Mouse (Mus musculus) splenic B cell, adult 2 months (primary cell): ENCODE measurements at regions not wholly inside any gene's neighbourhood (a gene's known extent, or its start where the extent isn't known, plus 50 kb on each side); places are given as distances from the start of the nearest gene placed in this dataset.

Experiments
- DNase-seq: peaks from one replicate; pipeline ENCODE4 v3.0.0-alpha.2; 2011; ENCODE audit warnings: low read depth, low spot score
- H3K27me3 ChIP-seq: 2 replicates; pipeline ENCODE4 v1.6.1; 2012; ENCODE audit warnings: mild to moderate bottlenecking, low read length, moderate library complexity, mixed read lengths; ENCODE audit not compliant: control insufficient read depth, poor library complexity, insufficient read depth, severe bottlenecking
- H3K36me3 ChIP-seq: 2 replicates; pipeline ENCODE4 v1.6.1; 2012; ENCODE audit warnings: mild to moderate bottlenecking, low read length, moderate library complexity, mixed read lengths; ENCODE audit not compliant: control insufficient read depth, poor library complexity, insufficient read depth, severe bottlenecking

DNA sequence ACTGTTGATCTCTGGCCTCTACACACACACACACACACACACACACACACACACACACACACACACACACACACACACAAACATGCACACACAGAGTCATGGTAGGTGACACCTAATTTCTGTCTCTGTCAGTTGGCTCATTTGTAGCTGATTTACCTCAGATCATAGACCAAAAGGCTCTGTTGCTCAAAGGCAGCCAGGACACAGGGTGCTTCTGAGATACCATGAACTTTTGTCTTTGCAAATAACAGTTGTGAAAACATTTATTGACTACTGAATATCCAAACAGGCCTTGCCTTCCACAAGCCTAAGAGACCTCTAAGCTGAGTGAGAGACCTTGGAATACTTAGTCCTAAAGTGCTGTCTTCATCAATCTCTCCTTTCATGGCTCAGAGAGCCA lies 215.4 kb downstream of the Emx2 start:
- DNase-seq = no peak
- no peaks in the 10 kb centered on the region for H3K36me3 ChIP-seq
- no peaks in the 10 kb centered on the region for H3K27me3 ChIP-seq

GRCm38 (mm10) chr19:59679191-59679590 lies 221.0 kb downstream of the Emx2 start:
- no peak for DNase-seq
- Histone ChIP-seq H3K27me3 (no peaks in the 10 kb centered on the region), H3K36me3 (no peaks in the 10 kb centered on the region)

GRCm38 (mm10) chr19:59680356-59680755 lies 222.2 kb downstream of the Emx2 start:
- H3K27me3 ChIP-seq = no peaks in the 10 kb centered on the region
- DNase-seq = no peak
- no peaks in the 10 kb centered on the region for H3K36me3 ChIP-seq

GRCm38 (mm10) chr19:59684292-59684691 lies 226.1 kb downstream of the Emx2 start:
- no peak for DNase-seq
- no peaks in the 10 kb centered on the region for H3K27me3 ChIP-seq
- no peaks in the 10 kb centered on the region for H3K36me3 ChIP-seq

DNA sequence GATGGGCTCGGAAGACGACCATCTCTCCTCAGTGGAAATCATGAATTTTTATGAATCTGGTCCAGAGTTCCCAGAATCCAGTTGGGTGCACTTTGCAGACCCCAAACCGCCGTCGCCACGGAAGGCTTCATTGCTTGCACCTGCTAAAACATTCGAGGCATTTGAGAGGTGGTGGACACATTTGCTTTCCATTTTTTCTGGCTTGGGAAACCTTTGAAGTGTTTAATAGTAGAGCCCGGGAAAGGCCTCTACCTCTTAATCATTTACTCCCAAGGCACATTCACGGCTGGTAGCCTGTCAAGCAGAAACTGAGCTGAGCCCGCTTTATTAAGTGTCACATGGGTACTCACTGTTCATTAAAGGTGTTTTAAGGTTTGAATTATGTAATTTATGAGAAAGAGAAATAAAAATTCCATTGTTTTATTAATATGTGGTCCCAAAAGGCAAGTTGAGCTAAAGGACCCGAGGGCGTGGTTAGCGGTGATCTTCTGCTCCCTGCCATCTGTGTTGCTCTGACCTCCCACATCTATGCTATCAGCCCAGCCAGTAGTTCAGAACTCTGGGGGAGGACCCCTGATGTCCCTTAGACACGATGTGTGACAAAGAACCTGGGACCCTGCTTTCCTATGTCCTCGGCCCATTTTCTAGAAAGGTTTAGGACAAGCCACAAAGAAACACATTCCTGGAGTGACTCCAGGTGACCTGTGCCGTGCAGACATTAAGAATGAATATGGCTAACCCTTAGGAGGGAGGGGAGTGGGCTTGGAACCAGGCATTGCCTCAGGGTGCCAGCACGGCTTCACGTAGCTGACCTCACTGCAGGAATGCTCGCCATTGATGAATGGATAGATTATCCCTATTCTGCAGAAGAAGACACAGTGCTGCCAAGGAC lies 227.9 kb downstream of the Emx2 start:
- Histone ChIP-seq H3K36me3 (no peaks in the 10 kb centered on the region), H3K27me3 (no peaks in the 10 kb centered on the region; the same call in 1 of the 2 replicates)
- DNase-seq = no peak

DNA sequence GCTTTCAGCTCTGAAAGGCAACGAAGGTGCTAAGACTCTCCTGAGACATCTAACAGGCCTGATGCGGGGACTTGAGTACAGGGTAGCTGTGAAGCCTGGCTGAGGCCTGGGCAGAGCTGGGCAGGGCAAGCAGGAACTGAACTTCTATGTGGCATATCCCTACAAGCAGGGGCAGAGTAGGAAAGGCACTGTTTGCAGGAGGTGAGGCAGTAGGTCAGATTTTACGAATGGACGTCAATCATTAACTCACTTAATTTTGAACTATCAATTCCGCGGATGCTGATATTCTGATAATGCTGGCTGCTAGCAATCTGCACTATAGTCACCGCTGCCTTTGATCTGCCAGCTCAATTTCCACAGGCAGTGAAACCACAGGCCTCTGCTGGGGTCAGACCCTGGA lies 229.0 kb downstream of the Emx2 start:
- Histone ChIP-seq H3K27me3 (no peaks in the 10 kb centered on the region; the same call in 1 of the 2 replicates), H3K36me3 (no peaks in the 10 kb centered on the region)
- no peak for DNase-seq

DNA sequence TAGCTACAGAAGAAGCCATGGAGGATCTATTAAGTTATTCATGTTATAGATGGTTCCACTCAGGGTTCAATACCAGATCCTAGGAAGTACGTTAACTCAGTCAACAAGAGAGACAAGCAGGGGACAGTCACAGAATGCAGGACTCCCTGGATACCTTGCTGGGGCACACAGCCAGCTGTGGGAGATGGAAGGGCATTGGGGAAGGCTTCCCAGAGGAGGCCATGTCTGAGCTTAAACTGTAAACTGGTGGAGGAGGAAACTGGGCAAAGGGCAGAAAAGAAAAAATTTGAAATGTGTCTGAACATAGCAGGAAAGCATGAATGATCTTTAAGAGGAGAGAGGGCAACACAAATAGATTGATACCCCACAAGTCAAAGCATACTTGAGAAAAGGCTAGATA lies 229.5 kb downstream of the Emx2 start:
- DNase-seq = no peak
- Histone ChIP-seq H3K36me3 (no peaks in the 10 kb centered on the region), H3K27me3 (no peaks in the 10 kb centered on the region; the same call in 1 of the 2 replicates)

DNA sequence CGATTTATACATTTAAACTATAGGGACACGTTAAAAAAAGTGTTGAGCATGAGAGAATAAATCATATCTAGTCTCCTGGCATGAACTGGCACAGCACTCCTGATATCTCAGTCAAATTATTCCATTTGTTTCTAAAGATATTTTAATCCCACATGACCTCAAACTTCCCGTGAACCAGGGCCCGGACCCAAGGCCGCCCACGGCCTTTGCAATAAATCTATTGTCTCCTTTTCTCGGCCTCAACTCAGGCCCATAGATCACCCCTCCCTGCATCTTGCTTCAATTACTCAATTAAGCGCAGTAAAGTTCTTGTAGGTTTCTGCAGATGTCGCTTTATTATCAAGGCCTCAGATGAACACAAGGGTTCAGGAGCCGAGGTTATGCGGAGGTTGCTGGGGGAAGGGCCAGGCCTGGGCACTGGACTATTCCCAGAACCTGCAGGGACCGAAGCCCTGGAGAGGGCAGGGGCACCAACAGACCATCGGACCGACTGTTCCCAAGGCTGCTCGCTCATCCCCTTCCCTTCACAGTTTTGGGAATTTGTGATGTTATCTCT lies 233.4 kb downstream of the Emx2 start:
- Histone ChIP-seq H3K36me3 (no peaks in the 10 kb centered on the region), H3K27me3 (no peaks in the 10 kb centered on the region; the same call in 1 of the 2 replicates)
- DNase-seq = no peak

- Histone ChIP-seq H3K36me3 (no peaks in the 10 kb centered on the region), H3K27me3 (no peaks in the 10 kb centered on the region)
- no peak for DNase-seq
Measured at GRCm38 (mm10) chr19:59697628-59698027, 239.5 kb downstream of the Emx2 start.

DNA sequence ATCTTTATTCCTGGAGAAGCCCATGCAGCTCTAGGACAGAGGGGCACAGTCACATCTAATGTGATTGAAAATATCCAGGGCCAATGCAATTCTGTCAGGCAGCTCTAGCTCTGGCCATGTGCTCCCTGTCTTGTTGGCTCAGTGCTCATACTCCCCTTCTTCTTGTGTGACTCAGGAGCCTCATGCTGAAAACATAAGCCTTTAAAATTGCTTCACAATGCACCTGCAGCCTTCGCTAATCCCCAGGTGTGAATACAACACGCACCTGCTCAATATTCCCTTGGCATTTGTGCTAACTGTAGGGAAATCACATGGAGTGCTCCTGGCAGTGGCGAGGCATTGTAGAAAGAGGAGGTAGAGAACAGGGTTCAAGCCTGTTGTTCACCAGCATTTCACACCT lies 242.0 kb downstream of the Emx2 start:
- DNase-seq = no peak
- Histone ChIP-seq H3K27me3 (no peaks in the 10 kb centered on the region), H3K36me3 (no peaks in the 10 kb centered on the region)

DNA sequence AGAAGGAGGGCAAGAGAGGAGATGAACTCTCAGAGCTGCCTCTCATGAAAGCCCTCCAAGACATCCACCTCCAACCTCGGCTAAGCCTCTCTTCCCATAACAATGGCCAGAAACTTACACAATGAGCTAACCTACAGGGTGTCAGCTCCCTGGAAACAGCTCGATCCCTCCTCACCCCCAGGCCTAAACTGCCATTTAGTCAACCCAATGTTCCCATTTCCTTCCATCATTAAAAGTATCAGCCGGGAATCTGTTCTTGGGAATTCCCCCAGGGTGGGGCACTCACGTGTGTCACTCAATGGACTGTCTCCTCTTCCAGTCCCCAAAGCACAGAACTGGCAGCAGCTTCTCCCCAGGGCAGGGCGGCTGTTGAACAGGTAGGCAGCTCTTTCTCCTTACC lies 236.3 kb downstream of the Rab11fip2 start:
- Histone ChIP-seq H3K27me3 (no peaks in the 10 kb centered on the region), H3K36me3 (no peaks in the 10 kb centered on the region)
- DNase-seq = no peak

DNA sequence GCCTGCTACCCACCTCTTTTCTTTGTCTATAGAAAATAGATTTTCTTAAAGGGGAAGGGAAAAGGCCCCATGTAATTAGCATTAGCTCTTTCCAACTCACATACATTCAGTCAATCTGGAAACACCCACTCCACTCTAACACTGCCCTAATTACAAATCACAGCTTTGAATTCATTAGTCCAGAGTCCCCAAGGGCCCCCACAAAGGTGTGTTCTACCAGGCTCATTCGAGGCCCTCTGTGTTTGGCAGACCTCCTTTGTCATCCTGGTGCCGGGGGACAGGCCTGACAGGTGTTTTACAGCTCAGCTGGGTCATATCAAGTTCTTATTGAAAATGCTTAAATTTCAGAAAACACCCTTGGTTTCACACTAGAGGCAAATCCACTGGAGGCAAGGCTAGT lies 234.3 kb downstream of the Rab11fip2 start:
- no peaks in the 10 kb centered on the region for H3K36me3 ChIP-seq
- H3K27me3 ChIP-seq = no peaks in the 10 kb centered on the region
- DNase-seq = no peak

GRCm38 (mm10) chr19:59715086-59715485 lies 228.4 kb downstream of the Rab11fip2 start:
- no peak for DNase-seq
- Histone ChIP-seq H3K27me3 (no peaks in the 10 kb centered on the region), H3K36me3 (no peaks in the 10 kb centered on the region)

DNA sequence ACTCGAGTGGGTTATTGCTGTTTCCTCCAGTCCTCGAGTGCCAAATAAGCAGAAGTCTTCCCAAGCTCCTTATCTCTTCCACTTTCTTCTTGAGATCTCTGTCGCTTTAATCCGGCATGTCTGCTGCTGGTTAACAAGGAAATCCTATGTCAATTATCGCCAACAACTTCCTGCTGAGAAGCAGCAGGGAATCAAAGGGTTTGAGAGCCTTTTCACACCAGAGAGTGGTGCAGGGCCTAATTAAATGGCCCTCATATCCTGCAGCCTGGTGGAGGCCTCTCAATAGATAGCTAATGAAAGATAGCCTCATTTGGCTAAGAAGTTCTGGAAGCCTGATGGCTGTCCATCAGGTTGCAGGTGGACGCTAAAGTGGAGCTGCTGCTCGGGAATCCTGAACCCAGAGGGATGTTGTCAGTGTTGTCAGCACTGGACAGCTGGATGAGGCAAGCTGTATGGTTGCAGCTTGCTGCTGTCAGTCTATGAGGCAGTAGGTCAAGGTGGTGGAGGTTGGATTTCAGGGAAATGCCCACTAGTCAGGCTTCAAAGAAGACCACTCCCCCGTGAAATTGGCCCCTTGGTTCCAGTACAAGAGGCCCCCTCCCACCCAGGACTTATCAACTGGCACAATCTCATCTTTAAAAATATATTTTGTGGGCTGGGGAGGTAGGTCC lies 225.5 kb downstream of the Rab11fip2 start:
- Histone ChIP-seq H3K36me3 (no peaks in the 10 kb centered on the region), H3K27me3 (no peaks in the 10 kb centered on the region)
- DNase-seq = no peak

DNA sequence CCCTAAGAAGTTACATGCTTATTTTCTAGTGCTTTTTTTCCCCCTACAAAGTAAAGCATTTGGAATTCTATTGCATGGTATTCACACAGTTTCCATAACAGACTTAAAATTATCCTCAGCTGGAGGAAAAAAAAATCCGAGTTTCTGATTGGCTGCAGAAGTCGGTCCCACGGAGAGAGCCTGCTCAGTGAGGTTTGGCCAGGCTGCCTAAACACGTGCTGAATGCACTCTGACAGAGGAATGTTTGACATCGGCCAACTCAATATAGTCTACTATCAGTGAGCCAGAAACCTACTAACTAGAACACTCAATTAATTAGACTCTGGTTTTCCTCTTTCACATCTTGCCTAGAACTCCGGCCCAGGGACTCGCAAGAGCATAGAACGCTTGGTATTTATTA lies 204.9 kb downstream of the Rab11fip2 start:
- DNase-seq = no peak
- Histone ChIP-seq H3K27me3 (no peaks in the 10 kb centered on the region), H3K36me3 (no peaks in the 10 kb centered on the region)
